Mouse (Mus musculus): ENCODE measurements around the gene Rxfp4. TPM values are rescaled to one million over a fixed set of nuclear protein-coding genes. Genes with fewer than 3 reads are reported as not detected.

Rxfp4 gene
- polyA plus RNA-seq (2011; ENCODE audit: insufficient read length, low read depth, missing spikeins), result not detected in 2 replicates

GRCm38 (mm10) chr3:88652846-88653515, at the start of gene Rxfp4:
TSS of gene Rxfp4 (minus strand) at chr3:88653142.
- no peak for TF ChIP-seq CTCF (IDR thresholded peaks at IDR 0.05; ENCODE audit: borderline replicate concordance, insufficient read depth, low read length)
- TF ChIP-seq POLR2A (IDR thresholded peaks at IDR 0.05; ENCODE audit: low read depth, low read length), result no peak
- H3K27ac ChIP-seq (ENCODE audit: insufficient read depth, low read length), result no peak within 1 kb of the TSS
- H3K4me3 ChIP-seq (ENCODE audit: insufficient read depth, low read length), result no peak within 1 kb of the TSS
- H3K4me1 ChIP-seq (ENCODE audit: control insufficient read depth, insufficient read depth, low read length), result peaks cover 5% of the 10 kb centered on the region

GRCm38 (mm10) chr3:88701222-88701621, 48.3 kb upstream of the Rxfp4 start:
- Histone ChIP-seq H3K4me1 (ENCODE audit: control insufficient read depth, insufficient read depth, low read length) (no peaks in the 10 kb centered on the region), H3K27ac (ENCODE audit: insufficient read depth, low read length) (no peak overlapping the region), H3K4me3 (ENCODE audit: insufficient read depth, low read length) (no peak overlapping the region)
- TF ChIP-seq CTCF (IDR thresholded peaks at IDR 0.05; ENCODE audit: borderline replicate concordance, insufficient read depth, low read length), result no peak
- TF ChIP-seq POLR2A (IDR thresholded peaks at IDR 0.05; ENCODE audit: low read depth, low read length), result no peak

- TF ChIP-seq CTCF (IDR thresholded peaks at IDR 0.05; ENCODE audit: borderline replicate concordance, insufficient read depth, low read length) (no peak), POLR2A (IDR thresholded peaks at IDR 0.05; ENCODE audit: low read depth, low read length) (no peak)
- Histone ChIP-seq H3K27ac (ENCODE audit: insufficient read depth, low read length) (no peak overlapping the region), H3K4me1 (ENCODE audit: control insufficient read depth, insufficient read depth, low read length) (no peaks in the 10 kb centered on the region), H3K4me3 (ENCODE audit: insufficient read depth, low read length) (no peak overlapping the region)
Measured at GRCm38 (mm10) chr3:88700247-88700646, 47.3 kb upstream of the Rxfp4 start.

- TF ChIP-seq CTCF (IDR thresholded peaks at IDR 0.05; ENCODE audit: borderline replicate concordance, insufficient read depth, low read length) (no peak), POLR2A (IDR thresholded peaks at IDR 0.05; ENCODE audit: low read depth, low read length) (no peak)
- Histone ChIP-seq H3K4me3 (ENCODE audit: insufficient read depth, low read length) (no peak overlapping the region), H3K4me1 (ENCODE audit: control insufficient read depth, insufficient read depth, low read length) (no peaks in the 10 kb centered on the region), H3K27ac (ENCODE audit: insufficient read depth, low read length) (no peak overlapping the region)
Measured at GRCm38 (mm10) chr3:88698834-88699233, 45.9 kb upstream of the Rxfp4 start.

GRCm38 (mm10) chr3:88698051-88698450, 45.1 kb upstream of the Rxfp4 start:
- TF ChIP-seq CTCF (IDR thresholded peaks at IDR 0.05; ENCODE audit: borderline replicate concordance, insufficient read depth, low read length) (no peak), POLR2A (IDR thresholded peaks at IDR 0.05; ENCODE audit: low read depth, low read length) (no peak)
- Histone ChIP-seq H3K27ac (ENCODE audit: insufficient read depth, low read length) (no peak overlapping the region), H3K4me1 (ENCODE audit: control insufficient read depth, insufficient read depth, low read length) (no peaks in the 10 kb centered on the region), H3K4me3 (ENCODE audit: insufficient read depth, low read length) (no peak overlapping the region)

- Histone ChIP-seq H3K4me1 (ENCODE audit: control insufficient read depth, insufficient read depth, low read length) (no peaks in the 10 kb centered on the region), H3K4me3 (ENCODE audit: insufficient read depth, low read length) (no peak overlapping the region), H3K27ac (ENCODE audit: insufficient read depth, low read length) (no peak overlapping the region)
- no peak for TF ChIP-seq POLR2A (IDR thresholded peaks at IDR 0.05; ENCODE audit: low read depth, low read length)
- no peak for TF ChIP-seq CTCF (IDR thresholded peaks at IDR 0.05; ENCODE audit: borderline replicate concordance, insufficient read depth, low read length)
Measured at GRCm38 (mm10) chr3:88695545-88695944, 42.6 kb upstream of the Rxfp4 start.

- no peak for TF ChIP-seq POLR2A (IDR thresholded peaks at IDR 0.05; ENCODE audit: low read depth, low read length)
- TF ChIP-seq CTCF (IDR thresholded peaks at IDR 0.05; ENCODE audit: borderline replicate concordance, insufficient read depth, low read length), result no peak
- H3K27ac ChIP-seq (ENCODE audit: insufficient read depth, low read length), result no peak overlapping the region
- no peak overlapping the region for H3K4me3 ChIP-seq (ENCODE audit: insufficient read depth, low read length)
- H3K4me1 ChIP-seq (ENCODE audit: control insufficient read depth, insufficient read depth, low read length), result peaks cover 3% of the 10 kb centered on the region
Measured at GRCm38 (mm10) chr3:88689079-88689478, 36.1 kb upstream of the Rxfp4 start.

- TF ChIP-seq POLR2A (IDR thresholded peaks at IDR 0.05; ENCODE audit: low read depth, low read length) (no peak), CTCF (IDR thresholded peaks at IDR 0.05; ENCODE audit: borderline replicate concordance, insufficient read depth, low read length) (no peak)
- Histone ChIP-seq H3K4me1 (ENCODE audit: control insufficient read depth, insufficient read depth, low read length) (peaks cover 3% of the 10 kb centered on the region), H3K4me3 (ENCODE audit: insufficient read depth, low read length) (peak overlapping the region; percentile 98), H3K27ac (ENCODE audit: insufficient read depth, low read length) (no peak overlapping the region)
Measured at GRCm38 (mm10) chr3:88686734-88687611, 34.0 kb upstream of the Rxfp4 start.

- peak overlapping the region; percentile 86 for H3K27ac ChIP-seq (ENCODE audit: insufficient read depth, low read length)
- H3K4me1 ChIP-seq (ENCODE audit: control insufficient read depth, insufficient read depth, low read length), result peaks cover 3% of the 10 kb centered on the region
- H3K4me3 ChIP-seq (ENCODE audit: insufficient read depth, low read length), result peak overlapping the region; percentile 98
- no peak for TF ChIP-seq POLR2A (IDR thresholded peaks at IDR 0.05; ENCODE audit: low read depth, low read length)
- TF ChIP-seq CTCF (IDR thresholded peaks at IDR 0.05; ENCODE audit: borderline replicate concordance, insufficient read depth, low read length), result no peak
Measured at GRCm38 (mm10) chr3:88685958-88686451, 33.1 kb upstream of the Rxfp4 start.

Data from embryonic fibroblast, embryonic 13.5 days (primary cell).